Mouse (Mus musculus) megakaryocyte-erythroid progenitor cell, adult 5-6 weeks (primary cell): ENCODE measurements around the gene Myh7. TPM values are rescaled to one million over a fixed set of nuclear protein-coding genes. Genes with fewer than 3 reads are reported as not detected.
A peak's percentile ranks its signal among the peaks of the same experiment; 100 is the strongest.
"Not testable (repeated sequence)": the region's sequence is repeated elsewhere in the genome, so short reads cannot be mapped to it uniquely, and the experiment has no call there.

ENCODE experiments used
- ATAC-seq: replicated peaks from 2 replicates; pipeline ENCODE4 v1.8.0; 2016; ENCODE audit warnings: mild to moderate bottlenecking, inconsistent platforms; ENCODE audit not compliant: severe bottlenecking, poor library complexity, low FRiP score, low TSS enrichment
- total RNA-seq, 2 experiments: library from RNA; stranded (forward) in 1 of 2; stranded (reverse) in 1 of 2; fragments of 200-1000, 215-1000 nt in 1 of 2; fragments of >200 nt in 1 of 2; fragmentation: Nextera tagmentation in 1 of 2; gene quantifications; 2 replicates each; pipeline ENCODE4 v1.2.3; 2014 to 2017

Gene Myh7
- total RNA-seq, 2 experiments from 2014 or later: not detected

DNA sequence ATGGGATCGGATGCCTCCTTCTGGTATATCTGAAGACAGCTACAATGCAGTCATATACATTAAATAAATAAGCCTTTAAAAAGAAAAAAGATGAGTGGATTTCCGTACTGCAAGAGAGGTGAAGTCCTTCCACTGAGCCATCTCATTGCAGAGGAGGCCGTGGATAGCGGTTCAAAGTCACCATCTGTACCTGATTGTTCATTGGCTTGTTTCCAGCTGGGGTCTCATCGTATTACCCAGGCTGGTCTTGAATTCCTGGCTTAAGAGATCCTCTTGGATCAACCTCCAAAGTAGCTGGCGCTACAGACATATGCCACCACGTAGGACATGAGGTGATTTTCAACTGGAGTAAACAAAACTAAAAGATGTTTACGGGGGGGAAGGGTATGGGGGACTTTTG, 11.5 kb upstream of the Myh7 start:
- ATAC-seq: no peak

DNA sequence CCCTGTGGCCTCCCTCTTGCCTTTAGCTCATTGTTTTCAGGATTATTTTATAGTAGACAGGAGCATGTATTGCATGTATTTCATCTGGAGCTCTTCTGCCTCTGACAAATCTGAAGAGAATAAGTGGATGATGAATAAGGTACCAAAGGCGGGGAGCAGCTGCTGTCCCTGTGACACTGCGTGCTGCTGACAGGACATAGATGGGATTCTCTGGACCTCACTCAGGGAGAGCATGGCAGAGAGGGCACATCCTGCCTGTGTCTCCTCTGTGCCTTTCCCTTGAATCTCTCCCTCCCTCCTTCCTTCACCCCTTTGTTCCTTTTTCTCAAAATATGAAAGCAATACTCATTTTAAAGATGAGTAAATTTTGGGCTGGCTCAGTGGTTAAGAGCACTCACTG, 11.1 kb upstream of the Myh7 start:
- ATAC-seq: no peak

DNA sequence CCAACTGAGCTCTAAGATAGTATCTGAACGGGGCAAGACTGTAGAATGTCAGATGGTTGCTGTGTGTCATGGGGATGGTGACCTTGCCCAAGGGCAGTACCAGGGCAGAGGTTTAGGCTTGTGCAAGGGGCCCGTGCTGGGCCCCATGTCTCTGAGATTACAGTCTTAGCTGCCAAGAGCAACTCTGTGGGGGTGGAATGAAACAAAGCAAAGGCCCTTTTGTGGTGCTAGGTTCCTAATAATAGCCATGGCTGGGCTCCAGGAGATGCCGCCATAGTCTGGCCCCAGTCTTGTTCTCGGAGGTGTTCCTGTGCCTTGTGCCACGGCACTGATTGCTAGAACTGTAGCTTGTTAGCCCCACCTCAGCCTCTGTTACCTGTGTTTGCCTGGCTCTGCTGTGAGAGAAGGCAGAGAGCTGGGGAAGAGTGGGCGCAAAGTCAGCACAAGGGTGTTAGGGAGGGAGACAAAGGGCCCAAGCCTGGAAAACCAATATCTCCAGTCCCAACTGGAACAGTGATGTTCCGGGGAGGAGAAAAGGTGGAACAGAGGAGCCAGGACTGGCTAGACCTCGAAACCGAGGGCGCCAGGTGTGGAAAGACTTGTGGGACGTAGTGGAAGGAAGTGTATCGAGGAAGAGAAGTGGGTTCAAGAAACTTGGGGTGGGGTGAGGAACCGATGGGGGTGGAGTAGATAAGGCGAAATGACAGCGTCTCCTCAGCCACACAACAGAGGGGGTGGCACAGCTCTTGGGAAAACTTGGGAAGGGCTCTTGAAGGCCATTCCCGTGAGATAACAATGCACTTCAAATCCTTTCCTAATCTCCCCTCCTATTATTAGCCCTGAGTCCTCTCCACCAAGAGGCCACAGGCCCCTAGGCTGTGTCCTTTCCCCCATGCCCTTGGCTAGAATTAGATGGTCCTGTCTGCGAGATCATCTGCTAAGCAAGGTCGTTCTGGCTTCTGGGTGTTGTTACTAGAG, 9.7 kb upstream of the Myh7 start:
- peak; percentile 48; the same call in 1 of the 2 replicates for ATAC-seq

DNA sequence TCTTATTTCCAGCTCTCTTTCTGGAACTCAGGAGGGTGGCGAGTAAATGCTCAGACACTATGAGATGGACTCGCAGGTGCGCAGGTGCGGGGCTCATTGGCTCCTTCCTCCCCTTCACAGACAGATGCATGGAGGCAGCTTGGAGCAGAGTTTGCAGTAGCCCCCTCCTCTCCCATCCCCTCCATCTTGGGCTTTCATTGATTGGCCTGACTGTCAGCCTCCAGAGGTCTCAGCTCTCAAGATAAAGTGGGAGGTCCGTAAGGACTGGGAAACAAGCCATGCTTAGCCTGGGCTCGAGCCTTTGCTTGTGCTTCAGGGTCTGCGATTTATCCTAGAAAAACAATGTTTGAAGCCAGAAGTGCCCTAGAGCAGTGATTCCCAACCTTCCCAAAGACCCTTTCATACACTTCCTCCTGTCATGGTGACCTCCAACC, 8.3 kb upstream of the Myh7 start:
- ATAC-seq: no peak

DNA sequence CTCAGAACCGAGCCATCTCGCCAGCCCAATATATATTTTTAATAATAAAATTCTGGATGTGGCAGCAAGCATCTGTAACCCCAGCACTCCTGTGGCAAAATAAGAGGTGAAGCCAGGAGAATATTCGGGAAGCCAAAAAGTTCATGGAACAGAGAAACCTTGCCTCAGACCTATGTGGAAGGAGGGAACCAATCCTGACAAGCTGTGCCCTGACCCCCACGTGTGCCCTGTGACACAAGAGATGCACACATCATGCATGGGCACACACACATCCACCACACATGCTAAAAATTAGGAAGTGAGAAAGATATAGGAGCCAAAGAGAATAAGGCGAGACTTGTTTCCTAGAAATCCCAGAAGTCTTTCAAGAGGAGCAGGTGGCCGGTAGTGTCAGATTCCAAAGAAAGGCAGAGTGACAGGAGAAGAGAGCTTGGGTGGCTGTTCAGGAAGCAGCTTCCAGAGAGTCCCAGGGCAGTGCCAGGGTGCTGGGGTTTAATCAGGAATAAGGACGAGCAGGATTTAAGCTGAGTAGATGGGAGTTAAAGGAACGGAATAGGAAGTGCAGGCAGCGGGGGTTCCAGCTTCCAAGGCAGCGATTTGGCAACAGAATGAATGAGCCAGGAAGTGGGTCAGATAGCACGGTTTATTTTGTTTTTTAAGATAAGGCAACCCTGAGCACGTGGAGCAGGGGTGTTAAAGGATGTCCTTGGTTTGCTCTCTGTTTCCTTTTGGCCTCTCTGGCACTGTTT, 7.7 kb upstream of the Myh7 start:
- ATAC-seq: no peak

DNA sequence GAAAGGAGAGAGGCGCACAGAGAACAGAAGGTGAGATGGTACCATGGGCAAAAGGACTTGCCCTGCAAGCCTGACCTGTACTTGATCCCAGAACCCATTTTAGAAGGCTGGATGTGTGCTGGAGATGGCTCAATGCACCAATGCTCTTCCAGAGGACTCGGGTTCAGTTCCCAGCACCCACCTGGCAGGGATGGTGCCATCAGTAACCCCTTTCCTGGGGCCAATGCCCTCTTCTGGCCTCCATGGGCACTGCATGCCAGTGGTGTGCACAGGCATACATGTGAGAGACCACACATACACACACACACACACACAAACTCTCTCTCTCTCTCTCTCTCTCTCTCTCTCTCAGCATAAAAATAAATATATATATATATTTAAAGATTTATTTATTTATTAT, 7.0 kb upstream of the Myh7 start:
- no peak for ATAC-seq

DNA sequence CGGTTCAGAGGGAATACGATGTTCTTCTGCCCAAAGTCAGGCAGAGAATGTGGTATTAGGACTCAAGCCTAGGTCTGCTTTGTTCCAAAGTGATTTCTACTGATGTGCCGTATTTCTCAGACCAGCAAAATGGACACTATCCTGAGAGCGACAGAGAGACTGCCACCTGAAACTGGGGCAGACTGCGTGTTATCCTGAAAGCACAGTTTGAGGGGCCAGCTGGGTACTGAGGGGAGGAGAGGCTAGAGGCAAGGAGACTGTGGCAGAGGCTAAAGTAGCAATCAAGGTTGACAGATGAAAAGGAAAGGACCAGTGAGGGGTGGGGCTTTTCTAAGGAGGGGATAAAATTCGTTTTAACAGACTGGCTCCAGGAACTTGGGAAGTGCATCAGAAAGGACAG, 6.4 kb upstream of the Myh7 start:
- ATAC-seq: no peak

DNA sequence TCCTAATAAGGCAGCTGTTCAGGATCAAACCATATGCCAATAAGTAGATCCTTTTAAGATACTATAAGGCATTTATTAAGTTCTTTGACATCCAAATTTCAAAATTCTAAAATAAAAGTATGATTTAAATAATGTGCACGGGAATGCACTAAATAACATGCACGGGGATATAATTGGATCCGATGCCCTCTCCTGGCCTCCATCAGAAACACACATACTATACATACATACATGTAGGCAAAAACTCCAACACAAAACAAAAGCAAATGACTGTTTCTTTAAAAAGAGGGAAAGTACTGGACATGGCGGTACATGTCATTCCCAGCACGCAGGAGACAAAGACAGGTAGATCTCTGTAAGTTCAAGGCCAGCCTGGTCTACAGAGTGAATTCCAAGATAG, 5.4 kb upstream of the Myh7 start:
- ATAC-seq: not testable (repeated sequence)

DNA sequence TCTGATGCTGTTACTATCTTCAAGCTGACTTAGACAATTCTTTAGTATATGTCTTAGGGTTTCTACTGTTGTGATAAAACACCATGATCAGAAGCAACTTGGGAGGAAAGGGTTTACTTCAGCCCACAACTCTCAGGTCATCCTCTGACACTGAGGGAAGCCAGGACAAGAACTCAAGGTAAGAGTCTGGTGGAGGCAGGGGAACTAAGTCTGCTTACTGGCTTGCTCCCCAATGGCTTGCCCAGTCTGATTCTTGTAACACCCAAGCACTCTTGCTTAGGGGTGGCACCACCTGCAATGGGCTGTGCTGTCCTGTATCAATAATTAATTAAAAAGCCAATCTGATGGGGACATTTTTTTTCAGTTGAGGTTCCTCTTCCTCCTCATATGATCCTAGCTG, 4.3 kb upstream of the Myh7 start:
- ATAC-seq: no peak

DNA sequence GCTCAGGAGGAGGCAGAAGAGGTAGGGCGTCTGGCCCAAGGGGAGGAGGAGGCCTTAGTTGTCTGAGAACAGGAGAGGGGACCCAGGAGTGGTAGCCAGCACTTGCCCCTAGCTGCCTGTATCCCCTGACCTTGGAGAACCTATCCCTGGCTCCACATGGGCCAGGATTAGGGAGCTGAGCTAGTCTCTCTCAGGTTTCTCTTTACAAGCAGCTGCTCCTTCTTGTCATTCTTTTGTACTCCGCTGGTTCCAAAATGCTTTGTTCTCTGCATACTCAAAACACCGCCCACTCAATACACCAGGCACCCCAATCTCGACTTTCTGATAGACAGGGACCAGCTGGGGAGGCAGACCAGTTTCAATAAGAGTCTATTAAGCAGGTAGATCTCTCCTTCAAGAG, 2.9 kb upstream of the Myh7 start:
- no peak for ATAC-seq

DNA sequence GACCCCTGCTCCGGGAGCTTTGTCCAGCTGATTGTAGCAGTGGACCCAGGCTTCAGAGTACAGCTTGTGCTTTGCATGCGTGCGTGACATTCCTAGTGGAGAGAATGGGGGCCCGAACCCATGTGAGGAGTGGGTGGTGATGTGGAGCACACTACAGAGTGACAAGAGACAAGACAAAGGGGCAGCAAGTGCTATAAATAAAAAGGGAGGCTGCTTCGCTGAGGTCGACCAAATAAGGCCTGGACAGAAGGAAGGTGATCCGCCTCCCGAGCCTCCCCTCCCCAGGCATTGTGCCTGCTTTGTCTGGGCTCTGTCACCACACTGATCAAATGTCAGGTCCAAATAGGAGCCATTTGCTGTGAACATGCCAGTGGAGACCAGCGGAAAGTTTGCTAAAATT, 2.4 kb upstream of the Myh7 start:
- ATAC-seq: no peak

DNA sequence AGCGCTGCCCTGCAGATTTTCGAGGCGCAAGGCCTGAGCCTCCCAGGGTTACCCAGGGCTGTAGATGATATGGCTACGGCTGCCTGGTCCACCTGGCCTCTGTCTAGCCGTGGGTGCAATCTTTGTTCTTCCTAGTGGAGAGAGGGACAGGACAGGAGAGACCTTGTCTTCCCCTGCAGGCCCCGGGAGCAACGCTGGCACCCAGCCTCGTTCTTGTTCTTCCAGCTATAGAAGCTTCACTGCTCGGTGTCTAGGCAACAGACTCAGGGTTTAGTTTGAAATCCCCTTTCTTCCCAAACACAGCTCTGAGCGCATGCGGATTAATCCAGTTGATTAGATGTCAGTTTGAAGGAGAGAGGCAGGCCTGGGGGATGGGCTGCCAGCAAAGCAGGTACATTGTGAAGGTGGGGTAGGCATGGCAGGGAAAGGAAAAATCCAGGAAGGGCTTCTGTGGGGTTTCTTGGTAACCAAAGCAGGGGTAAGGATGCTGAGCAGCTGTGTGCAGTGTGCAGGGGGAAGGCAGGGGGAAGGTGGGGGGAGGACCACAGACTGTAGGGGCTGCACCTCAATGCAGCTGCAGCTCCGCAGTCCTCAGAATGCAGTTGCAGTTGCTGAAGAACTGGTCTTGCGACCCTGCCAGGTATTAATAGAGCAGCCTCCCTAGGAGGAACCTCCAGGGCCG, 1.2 kb upstream of the Myh7 start:
- no peak for ATAC-seq

DNA sequence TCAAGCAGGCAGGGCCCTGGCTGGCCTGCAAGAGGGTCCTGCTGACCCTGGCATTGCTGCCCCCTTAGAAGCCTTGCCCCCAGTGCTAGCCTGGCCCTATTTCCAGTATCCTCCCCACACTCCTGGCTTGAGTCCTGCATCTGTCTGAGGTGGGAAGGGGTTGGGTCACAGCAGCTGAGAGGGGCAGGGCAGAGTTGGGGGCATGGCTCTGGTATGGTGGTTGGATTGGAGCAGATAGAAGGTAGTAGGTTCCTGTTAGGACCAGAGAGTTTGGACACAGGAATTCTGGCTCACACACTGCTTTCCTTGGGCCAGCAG, 402 bp upstream of the Myh7 start:
- no peak for ATAC-seq

DNA sequence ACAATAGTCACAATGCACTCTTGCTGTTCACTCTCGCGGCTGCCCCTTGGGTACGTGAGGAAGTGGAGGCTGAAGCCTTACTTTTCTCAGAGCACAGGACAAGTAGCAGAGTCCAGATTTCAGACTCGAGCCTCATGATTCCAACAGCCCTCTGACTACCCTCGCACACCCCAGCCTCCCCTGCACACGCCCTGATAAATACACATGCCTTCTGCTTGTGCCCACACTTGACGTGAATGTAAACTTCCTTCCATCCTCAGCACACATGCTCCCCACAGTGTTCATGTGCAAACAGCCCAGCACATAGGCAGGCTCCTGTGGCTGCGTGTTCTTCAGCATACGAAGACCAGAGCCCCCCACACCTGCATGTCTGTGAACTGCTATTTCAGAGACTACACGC, 790 bp downstream of the Myh7 start:
- no peak for ATAC-seq

DNA sequence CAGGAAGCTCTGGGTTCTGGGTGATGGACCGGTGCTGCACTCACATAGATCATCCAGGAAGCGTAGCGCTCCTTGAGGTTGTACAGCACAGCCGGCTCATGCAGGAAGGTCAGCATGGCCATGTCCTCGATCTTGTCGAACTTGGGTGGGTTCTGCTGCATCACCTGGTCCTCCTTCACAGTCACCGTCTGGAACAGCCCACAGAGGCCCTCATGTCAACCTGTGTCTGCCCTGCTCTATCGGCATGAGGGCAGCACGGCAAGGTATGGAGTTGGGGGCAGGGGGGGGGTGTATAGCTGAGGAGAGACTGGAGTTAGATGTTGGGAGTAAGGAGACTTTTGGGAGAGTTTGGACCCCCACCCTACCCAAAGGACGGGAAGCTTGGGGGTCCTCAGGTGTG, 2.2 kb downstream of the Myh7 start:
- no peak for ATAC-seq

DNA sequence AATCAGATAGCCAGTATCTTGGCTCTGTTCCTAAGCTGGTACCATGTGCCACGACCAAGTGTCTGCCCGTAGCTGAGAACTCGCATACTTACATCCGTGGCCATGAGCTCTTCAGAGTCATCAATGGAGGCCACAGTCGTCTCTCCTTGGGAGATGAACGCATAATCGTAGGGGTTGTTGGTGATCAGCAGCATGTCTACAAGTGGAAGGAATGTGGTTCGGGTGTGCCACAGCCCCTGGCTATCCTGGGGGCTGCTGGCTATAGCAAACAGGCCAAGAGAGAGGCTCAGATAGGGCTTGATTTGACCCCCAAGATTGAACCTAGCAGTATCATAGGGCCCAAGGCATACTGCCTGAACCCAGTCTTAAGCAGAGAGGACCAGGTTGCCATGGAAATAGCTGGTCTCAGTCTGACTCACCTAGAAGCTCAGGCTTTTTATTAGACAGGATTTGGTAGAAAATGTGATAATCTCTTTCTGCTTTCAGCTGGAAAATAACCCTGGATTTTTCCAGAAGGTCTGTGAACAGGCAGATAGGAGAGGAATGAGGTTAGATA, 4.5 kb downstream of the Myh7 start:
- no peak for ATAC-seq

DNA sequence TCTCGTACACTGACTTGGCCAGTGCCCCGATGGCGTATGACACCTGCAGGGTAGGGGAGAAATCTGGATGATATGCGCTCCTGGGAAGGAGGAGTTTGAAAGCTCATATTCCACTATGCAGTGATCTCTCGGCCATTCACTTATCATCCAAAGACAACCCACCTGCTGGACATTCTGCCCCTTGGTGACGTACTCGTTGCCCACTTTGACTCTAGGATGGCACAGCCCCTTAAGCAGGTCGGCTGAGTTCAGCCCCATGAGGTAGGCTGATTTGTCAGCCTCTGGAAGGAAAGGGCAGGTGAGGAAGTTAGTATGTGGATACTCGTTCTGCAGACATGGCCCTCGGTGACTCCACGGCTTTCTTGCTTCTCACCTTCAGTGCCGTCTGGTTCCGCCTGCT, 5.5 kb downstream of the Myh7 start:
- ATAC-seq: no peak

DNA sequence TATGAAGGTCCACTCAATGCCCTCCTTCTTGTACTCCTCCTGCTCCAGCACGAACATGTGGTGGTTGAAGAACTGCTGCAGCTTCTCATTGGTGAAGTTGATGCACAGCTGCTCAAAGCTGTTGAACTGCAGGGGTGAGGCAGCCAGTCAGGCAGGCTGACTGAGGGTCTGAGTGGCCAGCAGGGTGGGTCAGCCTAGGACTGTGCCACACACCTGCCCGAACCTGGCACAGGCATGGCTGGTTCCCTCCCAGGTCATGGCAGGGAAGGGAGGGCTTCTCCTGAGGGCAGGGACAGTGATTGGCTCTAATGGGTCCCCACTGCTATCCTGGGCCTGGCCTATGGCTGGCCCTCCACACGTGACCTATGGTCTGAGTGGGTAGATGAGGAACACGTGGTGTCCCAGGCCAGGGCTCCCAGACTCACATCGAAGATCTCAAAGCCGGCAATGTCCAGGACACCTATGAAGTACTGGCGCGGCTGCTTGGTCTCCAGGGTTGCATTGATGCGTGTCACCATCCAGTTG, 6.0 kb downstream of the Myh7 start:
- not testable (repeated sequence) for ATAC-seq

DNA sequence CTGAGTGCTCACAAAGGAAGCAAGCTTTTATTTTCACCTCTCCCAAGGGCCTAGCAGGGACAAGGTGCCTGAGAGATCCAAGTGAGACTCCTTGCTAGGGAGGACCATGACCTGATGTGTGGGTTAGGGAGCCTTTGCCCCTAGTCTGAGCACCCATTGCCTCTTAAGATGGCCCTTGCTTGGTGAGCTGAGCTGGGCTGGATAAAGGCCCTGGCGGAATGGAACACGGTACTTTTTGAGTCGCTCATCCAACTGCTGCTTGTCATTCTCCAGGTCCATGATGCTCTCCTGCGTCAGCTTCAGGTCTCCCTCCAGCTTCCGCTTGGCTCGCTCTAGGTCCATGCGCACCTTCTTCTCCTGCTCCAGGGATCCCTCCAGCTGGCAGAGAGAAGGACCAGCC, 12.5 kb downstream of the Myh7 start:
- ATAC-seq: no peak

DNA sequence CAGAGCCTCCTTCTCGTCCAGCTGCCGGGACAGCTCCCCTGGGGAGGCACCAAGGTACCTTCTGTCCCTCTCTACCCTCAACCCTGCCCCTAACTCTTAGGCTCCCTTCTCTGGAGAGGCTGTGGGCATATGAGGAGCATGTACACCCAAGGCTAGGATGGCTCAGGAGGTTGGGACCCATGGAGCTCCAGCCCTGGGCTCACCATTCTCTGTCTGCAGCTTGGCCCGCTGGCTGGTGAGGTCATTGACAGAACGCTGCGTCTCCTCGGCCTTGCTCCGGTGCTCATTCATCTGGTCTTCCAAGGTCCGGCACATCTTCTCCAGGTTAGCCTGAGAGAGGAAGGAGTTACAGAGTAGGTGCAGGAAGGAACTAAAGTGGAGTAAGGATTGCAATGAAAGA, 15.8 kb downstream of the Myh7 start:
- no peak for ATAC-seq
